Mouse (Mus musculus) cortical plate, adult 2 months (tissue): Measurements from ENCODE around the gene Cacna1s.

Experiments used
- CTCF ChIP-seq: fragments of 200-500 bp; IDR thresholded peaks from 2 replicates; pipeline ENCODE4 v1.5.1; 2011; ENCODE audit warnings: mild to moderate bottlenecking, control low read depth, low read length; ENCODE audit not compliant: insufficient read depth; ENCODE audit errors: extremely low read depth
- POLR2A ChIP-seq: fragments of 200-500 bp; IDR thresholded peaks from 2 replicates; pipeline ENCODE4 v1.6.1; 2011; ENCODE audit warnings: mild to moderate bottlenecking, low read length, control low read depth; ENCODE audit not compliant: insufficient read depth; ENCODE audit errors: extremely low read depth

GRCm38 (mm10) chr1:136142336-136142735 is 89.8 kb downstream of the Cacna1s start:
- TF ChIP-seq POLR2A (no peak), CTCF (no peak)
